Mouse (Mus musculus) frontal cortex, adult (tissue): ENCODE measurements around the gene Sgpp2.
A peak's percentile ranks its signal among the peaks of the same experiment; 100 is the strongest.

ENCODE experiments used
- ATAC-seq: cut with Nextera tagmentation; 2 replicates; pipeline ENCODE4 v1.9.2; 2017; ENCODE audit warnings: mild to moderate bottlenecking, moderate library complexity, mixed read lengths; ENCODE audit not compliant: low TSS enrichment

The Sgpp2 gene

GRCm38 (mm10) chr1:78338212-78338611 is 28.1 kb downstream of the Sgpp2 start:
- peak; percentile 80 for ATAC-seq

- no peak for ATAC-seq
Observed at GRCm38 (mm10) chr1:78339941-78340340, 29.8 kb downstream of the Sgpp2 start.

- ATAC-seq, result no peak
Observed at GRCm38 (mm10) chr1:78340584-78340983, 30.4 kb downstream of the Sgpp2 start.

- no peak for ATAC-seq
Observed at GRCm38 (mm10) chr1:78347317-78347806, 37.2 kb downstream of the Sgpp2 start.

GRCm38 (mm10) chr1:78349219-78349618 is 39.1 kb downstream of the Sgpp2 start:
- no peak for ATAC-seq

GRCm38 (mm10) chr1:78353254-78353653 is 43.1 kb downstream of the Sgpp2 start:
- no peak for ATAC-seq

- no peak for ATAC-seq
Observed at GRCm38 (mm10) chr1:78355123-78355522, 45.0 kb downstream of the Sgpp2 start.

GRCm38 (mm10) chr1:78357415-78357814 is 47.3 kb downstream of the Sgpp2 start:
- peak; percentile 50 for ATAC-seq

- ATAC-seq, result peak; percentile 73
Observed at GRCm38 (mm10) chr1:78357868-78358267, 47.7 kb downstream of the Sgpp2 start.

GRCm38 (mm10) chr1:78363965-78364889 is 54.1 kb downstream of the Sgpp2 start:
- ATAC-seq, result no peak

GRCm38 (mm10) chr1:78367806-78368205 is 57.7 kb downstream of the Sgpp2 start:
- ATAC-seq, result no peak

- no peak for ATAC-seq
Observed at GRCm38 (mm10) chr1:78370121-78370520, 60.0 kb downstream of the Sgpp2 start.

GRCm38 (mm10) chr1:78371569-78372236 is 61.6 kb downstream of the Sgpp2 start:
- peak; percentile 91 for ATAC-seq

GRCm38 (mm10) chr1:78372316-78372715 is 62.2 kb downstream of the Sgpp2 start:
- no peak for ATAC-seq

- no peak for ATAC-seq
Observed at GRCm38 (mm10) chr1:78373836-78374235, 63.7 kb downstream of the Sgpp2 start.

GRCm38 (mm10) chr1:78375058-78375457 is 64.9 kb downstream of the Sgpp2 start:
- no peak for ATAC-seq

GRCm38 (mm10) chr1:78380950-78381349 is 70.8 kb downstream of the Sgpp2 start:
- peak; percentile 60 for ATAC-seq

GRCm38 (mm10) chr1:78387854-78388253 is 77.7 kb downstream of the Sgpp2 start:
- ATAC-seq, result no peak

- no peak for ATAC-seq
Observed at GRCm38 (mm10) chr1:78388848-78389247, 78.7 kb downstream of the Sgpp2 start.

- no peak for ATAC-seq
Observed at GRCm38 (mm10) chr1:78395191-78395735, 85.1 kb downstream of the Sgpp2 start.

GRCm38 (mm10) chr1:78395737-78396136 is 85.6 kb downstream of the Sgpp2 start:
- no peak for ATAC-seq

GRCm38 (mm10) chr1:78396320-78396913 is 86.3 kb downstream of the Sgpp2 start:
- no peak for ATAC-seq
